Comparison of ENCODE assay signal across 17 mouse cellular contexts in the genomic region with DNA sequence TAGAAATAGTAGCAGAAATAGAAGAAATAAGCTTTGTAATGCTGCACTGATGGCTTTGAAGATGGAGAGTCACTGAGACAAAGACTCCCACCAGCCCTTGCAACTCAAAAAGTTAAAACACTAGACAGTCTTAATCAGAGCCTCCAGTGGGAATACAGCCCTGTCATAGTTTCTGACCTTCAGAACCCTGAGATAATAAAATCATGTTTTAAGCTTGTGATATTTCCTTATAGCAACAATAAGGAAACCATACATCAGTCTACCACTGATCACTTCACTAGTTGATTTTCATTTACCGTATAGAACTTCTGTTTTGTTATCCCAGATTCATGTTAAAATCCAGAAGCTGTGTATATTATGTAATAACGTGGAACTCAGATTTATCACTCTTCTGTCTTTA.
"Had no signal": no experiment of that assay in that cellular context is flagged by ENCODE, and none has a peak within 500 bp of the region (broad histone marks: within the 10 kb centered on the region; RNA-seq: fewer than 3 reads in every experiment).

No protein-coding gene starts in this region.

- H3K27me3 ChIP-seq: neural tube, embryonic 12.5 days; neural tube, embryonic 13.5 days; neural tube, embryonic 15.5 days; stomach, embryonic 15.5 days had no signal

- H3K4me2 ChIP-seq: neural tube, embryonic 12.5 days; neural tube, embryonic 13.5 days; neural tube, embryonic 15.5 days; stomach, embryonic 15.5 days had no signal

- H3K9ac ChIP-seq: neural tube, embryonic 12.5 days; neural tube, embryonic 13.5 days; neural tube, embryonic 15.5 days; stomach, embryonic 15.5 days had no signal

- DNase-seq: retina, postnatal 1 day; right cerebral cortex, adult 18-20 months; right cerebral cortex, postnatal 14 days; right cerebral cortex, postnatal 25 days; right cerebral cortex, postnatal 4 days; spleen, adult 18-20 months; thymus, adult 18-20 months; thymus, adult 2 months; thymus, postnatal 14 days; thymus, postnatal 25 days; thymus, postnatal 36 days; thymus, postnatal 4 days had no signal

- H3K4me3 ChIP-seq: neural tube, embryonic 12.5 days; neural tube, embryonic 13.5 days; neural tube, embryonic 15.5 days; stomach, embryonic 15.5 days had no signal

- H3K36me3 ChIP-seq: neural tube, embryonic 12.5 days; neural tube, embryonic 13.5 days; neural tube, embryonic 15.5 days; stomach, embryonic 15.5 days had no signal

- H3K27ac ChIP-seq: neural tube, embryonic 12.5 days; neural tube, embryonic 13.5 days; neural tube, embryonic 15.5 days; stomach, embryonic 15.5 days; stomach, postnatal 0 days had no signal

- H3K9me3 ChIP-seq: neural tube, embryonic 12.5 days; neural tube, embryonic 13.5 days; neural tube, embryonic 15.5 days; stomach, embryonic 15.5 days had no signal

- H3K4me1 ChIP-seq: neural tube, embryonic 12.5 days; neural tube, embryonic 13.5 days; neural tube, embryonic 15.5 days; stomach, embryonic 15.5 days had no signal
